Mouse (Mus musculus): ENCODE measurements around the gene Sec61a2.

Sec61a2 gene

DNA sequence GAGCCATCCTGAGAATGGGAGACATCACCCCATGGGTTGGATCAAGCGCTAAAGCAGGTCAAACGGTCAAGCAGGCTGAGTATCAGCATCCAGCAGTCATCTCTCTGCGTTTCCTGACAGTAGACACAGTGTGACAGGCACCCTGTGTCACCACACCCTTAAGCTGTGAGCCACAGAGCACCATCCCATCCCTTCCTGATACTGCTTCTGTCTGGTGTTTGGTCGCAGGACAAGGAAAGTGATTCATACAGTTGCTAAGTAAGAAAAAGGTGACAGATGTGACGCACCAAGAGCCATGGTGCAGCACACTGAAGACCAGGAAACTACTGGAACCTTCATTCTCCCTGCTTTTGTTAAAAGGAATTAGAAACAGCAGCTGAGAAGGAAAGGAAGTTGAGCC is 6.4 kb downstream of the Sec61a2 start:
- DNase-seq (ENCODE audit: low read depth, low spot score): no peak

DNA sequence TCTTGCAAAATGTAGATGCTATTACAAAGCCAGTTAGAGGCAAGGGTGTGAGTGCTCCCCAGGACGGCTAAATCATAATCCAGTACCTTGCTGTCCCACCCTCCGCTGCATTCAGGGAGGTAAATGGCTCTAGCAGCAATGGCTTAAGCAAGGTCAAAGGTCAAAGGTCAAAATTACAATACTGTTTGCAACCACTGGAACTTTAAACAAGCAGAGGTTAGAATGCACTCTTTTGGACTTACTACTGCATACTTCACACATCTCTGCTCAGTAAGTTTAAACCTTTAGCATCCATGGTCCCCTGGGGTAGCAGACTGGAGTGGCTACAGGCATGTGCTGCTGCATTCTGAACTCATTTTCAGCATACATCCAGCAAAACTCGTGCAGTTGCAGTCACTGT is 17.8 kb downstream of the Sec61a2 start:
- DNase-seq (ENCODE audit: low read depth, low spot score): no peak

DNA sequence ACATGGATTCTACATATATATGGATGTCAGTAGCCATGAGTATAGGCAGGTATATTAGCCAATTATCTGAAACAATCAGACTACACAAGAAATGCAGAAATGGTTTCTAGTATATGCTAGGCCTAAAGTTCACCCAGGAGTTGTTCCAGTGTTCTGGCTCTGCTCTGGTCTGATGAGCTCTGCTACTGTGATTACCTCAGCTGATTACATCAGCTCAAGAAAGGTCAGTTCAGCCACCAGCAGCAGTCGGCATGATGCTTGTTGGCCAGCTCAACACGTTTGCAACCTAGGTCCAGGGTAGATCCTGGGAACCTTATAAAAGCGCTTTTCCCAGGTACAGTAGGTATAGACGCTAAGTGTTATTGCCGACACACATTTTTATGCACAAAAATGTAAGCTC is 25.5 kb downstream of the Sec61a2 start:
- no peak for DNase-seq (ENCODE audit: low read depth, low spot score)

DNA sequence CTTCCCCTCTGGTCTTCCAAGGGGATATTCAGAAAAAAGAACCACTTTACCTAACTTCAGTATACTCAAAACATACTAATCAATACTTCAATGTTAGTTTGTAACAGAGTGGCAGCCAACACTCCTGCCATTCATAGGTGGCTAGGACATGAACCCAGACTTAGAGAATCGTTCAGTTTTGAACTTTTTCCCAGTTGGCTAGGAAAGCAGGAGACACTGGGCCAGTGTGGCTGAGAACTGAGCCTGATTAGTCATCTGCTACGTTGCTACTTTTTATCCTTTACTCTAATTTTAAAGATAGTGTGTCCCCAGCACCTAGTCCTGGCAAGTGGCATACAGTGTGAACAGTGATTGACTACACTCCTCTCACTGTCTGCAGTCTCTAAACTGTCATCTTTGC is 27.6 kb downstream of the Sec61a2 start:
- no peak for DNase-seq (ENCODE audit: low read depth, low spot score)

DNA sequence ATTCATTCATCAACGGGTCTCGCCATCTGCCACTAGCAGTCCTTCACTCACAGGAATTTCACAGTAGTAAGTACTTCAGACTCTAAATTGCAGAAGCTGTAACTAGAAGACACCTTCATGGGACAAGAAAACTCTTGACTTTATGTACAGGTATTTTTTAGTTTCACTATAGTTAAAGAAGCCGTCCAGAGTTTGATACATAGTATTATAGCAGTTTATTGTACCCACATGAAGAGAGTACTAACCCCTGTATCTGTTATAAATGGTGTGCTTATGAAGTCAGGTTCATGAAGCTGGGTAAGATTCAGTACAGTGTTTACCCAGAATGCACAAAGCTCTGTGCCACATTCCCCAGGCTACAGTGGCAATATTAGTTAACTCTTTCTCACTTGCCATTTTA is 32.4 kb downstream of the Sec61a2 start, which contains the start of gene Gm13199:
Gm13199 (minus strand) TSS at position 101 of the 400 bp plus-strand sequence.
- DNase-seq (ENCODE audit: low read depth, low spot score): no peak

DNA sequence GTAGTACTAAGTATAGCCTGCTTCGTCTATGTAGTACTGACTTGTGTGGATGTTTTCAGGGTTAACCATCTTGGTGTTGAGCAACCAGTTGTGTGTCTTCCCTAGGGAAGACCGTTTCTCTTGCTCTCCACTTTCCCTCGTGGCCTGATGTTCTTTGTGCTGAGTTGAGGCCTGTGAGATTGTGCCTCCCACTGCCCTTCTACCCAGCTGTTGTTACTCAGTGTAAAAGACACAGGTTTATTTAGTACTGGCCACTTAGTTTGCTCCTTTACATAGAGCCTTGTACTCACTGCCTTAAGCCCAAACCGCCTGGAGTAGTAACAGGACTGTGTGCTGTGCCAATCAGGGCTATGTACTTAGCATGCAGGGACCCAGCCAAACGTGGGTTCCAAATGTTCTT is 43.4 kb downstream of the Sec61a2 start:
- DNase-seq (ENCODE audit: low read depth, low spot score): no peak

DNA sequence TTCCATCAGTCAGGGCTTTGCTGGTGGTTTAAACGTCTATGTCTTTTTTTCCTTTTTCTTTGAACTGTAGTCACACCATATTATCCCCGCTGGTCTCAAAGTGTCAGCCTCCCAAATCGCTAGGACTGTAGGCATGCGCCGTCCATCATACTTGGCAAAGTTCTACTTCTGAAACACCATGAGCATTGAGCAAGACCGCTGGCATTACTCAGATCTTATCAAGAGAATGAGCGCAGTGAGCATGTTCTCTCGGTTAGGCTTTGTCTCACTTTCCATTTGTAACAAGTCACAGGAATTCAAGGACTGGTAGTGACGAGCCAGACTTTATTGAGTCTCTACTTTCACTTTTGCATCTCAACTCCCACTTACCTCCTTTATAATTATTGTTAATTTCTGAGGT is 44.1 kb downstream of the Sec61a2 start:
- DNase-seq (ENCODE audit: low read depth, low spot score): no peak

DNA sequence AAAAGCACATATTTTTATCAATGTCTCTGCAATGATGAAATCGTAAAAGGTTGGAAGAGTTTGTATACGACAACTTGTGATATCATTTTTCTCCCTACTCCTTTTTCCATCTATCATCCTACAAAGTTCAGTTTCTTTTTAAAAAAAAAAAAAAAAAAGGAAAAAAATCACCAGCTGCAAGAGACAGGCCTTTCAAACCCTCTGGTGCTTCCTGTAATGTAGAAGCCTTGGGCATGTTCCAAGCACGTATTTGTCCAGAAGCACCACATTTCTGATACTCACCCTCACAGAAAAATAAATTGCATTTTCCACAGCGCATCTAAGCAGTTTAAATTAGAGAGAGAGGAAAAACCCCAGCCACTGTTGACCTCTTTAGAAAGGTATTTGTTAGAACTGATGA is 49.4 kb downstream of the Sec61a2 start:
- DNase-seq (ENCODE audit: low read depth, low spot score): no peak

DNA sequence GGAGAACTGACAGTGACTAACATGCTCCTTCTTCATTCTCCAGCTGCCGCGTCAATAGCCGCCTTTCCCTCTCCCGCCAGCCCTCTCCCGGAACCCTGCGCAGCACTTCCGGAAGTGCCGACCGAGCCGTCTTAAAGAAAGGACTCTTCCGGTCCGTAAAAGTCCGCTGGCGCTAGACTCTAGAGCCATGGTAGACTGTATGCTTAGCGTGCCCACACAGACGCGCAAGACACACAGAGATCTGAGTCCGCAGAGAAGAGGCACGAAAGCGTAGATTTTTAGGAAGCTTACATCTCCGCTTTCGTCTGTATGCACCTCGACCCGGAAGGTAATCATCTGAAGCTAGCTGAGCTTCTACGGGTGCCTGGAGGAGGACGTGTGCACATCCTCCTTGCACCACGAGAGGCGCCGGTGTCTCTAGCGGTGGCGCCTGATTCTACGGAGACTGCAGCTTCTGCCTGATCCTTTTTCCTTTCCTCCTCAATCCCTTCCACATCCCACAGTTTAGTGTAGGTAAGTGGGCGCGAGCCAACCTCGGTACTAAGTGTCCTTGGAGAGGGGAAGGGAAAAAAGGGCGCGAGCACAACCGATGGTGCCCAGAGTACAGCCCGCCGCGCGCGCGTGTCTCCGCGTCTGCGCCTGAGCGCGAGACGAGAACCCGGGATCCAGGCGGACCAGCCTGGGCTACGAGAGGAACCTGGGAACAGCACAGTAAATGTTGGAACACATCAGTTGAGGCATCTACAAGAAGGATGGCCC is 50.2 kb downstream of the Sec61a2 start, which contains the start of the genes Nudt5 and Cdc123:
Nudt5 (plus strand) TSS at position 147 of the 759 bp plus-strand sequence.
Cdc123 (minus strand) TSS at position 292 of the 759 bp plus-strand sequence.
- peak; percentile 93 for DNase-seq (ENCODE audit: low read depth, low spot score)

DNA sequence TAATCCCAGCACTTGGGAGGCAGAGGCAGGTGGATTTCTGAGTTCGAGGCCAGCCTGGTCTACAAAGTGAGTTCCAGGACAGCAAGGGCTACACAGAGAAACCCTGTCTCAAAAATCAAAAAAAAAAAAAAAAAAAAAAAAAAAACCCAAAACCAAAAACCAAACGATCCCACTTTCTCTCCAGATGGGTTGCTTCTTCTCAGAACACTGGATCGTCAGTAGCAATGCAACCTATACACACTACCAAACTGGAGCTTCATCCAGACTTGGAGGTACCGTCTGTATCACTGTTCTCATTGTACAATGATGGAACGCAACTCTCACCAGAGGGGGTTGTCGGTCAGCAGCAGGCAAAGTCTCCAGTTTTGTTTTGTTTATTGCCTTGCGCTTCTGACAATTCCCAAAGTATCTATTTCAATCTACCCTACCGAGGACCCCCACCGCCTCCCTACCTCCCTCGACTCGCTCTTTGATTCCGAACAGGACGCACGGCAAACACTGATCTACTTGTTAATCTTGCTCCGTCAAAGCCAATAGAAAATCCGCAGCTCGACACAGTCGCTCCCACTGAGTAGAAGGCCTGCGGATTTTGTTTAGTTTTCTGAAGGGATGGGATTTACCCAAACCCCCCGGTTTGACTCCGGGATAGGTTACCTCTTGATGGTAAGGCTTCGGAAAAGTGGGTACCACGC is 50.9 kb downstream of the Sec61a2 start:
- no peak for DNase-seq (ENCODE audit: low read depth, low spot score)

DNA sequence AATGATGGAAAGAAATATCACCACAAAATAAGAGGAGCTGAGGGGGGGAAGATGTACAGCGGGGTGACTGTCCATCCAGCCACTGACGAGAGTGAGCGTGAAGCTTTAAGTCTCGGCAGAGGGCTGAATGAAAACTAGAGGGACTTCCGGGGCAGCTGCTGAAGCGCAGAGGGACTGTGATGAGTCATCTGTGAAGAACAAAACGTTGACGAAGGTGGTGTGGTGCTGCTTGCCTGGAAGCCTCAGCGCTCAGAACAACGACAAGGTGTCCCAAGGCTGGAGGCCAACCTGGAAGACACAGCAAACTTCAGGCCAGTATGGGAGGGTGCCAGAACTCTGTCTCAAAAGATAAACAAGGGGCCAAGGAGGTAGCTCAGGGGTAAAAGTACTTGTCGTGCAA is 54.4 kb downstream of the Sec61a2 start:
- DNase-seq (ENCODE audit: low read depth, low spot score): no peak

DNA sequence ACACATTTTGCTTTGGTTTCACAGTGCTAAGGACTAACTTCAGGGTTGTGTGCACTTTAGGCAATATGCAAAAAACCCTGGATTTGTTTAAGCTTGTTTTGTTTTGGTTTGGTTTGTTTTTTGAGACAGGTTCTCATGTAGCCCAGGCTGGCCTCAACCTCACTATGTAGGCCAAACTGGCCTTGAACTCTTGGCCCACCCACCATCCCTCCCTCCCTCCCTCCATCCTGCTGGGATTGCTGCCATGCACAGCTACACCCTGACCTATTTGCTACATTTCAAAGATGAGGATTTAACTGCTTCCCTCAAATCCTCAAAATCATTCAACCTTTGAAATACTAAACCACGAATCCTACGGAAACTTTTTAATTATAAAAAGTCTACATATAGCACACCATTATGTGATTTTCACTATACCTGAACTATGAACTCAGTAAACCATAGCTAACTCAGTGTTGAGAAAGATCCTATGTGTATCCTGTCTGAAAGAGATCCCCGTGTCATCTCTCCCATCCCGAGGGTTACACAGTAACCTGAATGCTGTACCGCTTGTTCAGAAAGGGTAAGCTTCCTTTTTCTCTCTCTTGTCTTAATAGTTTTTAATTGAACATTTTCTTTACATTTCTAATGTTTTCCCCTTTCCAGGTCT is 69.8 kb downstream of the Sec61a2 start:
- no peak for DNase-seq (ENCODE audit: low read depth, low spot score)

DNA sequence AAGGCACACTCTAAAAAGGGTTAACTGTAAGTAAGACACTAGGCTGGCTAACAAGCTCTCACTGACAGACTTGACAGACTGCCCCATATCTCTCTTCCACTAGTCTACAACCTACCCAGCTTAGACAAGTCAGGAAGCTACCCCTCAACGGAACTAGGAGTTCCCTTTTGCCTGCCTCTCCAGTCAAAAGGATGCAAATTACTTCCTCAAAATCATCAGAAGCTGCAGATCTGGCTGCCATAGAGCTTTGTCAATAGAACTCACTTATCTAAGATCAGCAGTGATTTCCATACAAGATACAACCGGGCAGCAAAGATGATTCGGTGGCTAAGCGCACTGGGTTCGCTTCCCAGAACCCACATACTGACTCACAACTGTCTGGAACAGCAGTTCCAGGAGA is 70.5 kb downstream of the Sec61a2 start:
- DNase-seq (ENCODE audit: low read depth, low spot score): no peak

DNA sequence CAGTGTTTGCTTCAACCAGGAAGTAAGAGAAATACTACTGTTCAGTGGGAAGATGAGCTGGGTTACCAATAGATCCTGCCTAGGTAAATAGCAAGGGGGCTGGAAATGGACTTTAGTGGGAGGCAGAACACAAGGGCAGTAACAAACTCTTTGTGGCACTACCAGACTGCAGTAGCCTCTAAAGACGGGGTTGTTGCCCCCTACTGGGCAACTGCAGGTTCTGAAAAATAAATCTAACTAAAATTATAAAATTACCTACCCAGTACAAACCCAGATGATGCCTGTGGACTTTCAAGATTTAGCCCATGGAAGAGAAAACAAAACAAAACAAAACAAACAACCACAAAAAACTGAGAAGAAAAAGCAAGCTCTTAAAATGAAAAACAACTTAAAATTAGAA is 71.0 kb downstream of the Sec61a2 start:
- peak; percentile 32 for DNase-seq (ENCODE audit: low read depth, low spot score)

DNA sequence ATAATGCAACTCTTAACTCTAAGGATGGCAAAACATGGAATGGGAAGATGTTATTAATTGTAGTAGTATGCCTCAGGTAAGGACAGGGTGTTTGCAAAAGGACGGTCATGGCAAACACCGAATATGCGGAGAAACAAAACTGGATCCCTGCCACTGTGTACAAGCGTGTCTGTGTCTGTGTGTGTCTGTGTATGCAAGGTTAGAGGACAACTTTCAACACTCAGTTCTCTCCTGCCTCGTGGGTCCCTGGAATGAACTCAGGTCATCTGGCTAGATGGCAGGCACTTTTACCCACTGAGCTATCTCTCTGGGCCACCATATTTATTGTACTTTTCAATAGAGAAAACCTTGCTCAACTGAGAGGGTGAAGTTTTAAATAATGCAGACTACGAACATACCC is 72.8 kb downstream of the Sec61a2 start:
- no peak for DNase-seq (ENCODE audit: low read depth, low spot score)

DNA sequence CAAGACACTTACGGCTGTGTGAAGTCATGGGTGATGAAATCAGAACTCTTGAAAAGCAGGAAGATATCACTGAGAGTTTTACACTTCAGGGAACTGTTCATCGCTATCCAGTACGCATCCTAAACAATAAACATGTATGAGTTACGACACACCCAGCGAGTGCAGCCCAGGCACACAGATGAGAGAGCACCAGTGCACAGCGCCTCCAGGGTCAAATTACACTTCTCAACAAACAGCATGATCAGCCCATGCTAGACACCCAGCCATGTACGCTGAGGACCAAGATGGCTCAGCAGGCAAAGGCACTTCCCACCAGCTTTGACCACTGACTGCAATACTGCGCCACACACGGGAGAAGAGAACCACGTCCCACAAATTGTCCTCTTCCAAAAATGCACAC is 74.0 kb downstream of the Sec61a2 start:
- no peak for DNase-seq (ENCODE audit: low read depth, low spot score)

All from CD4-positive, CD25-positive, alpha-beta regulatory T cell, adult 2 months (primary cell).